Mouse (Mus musculus) kidney, postnatal 0 days (tissue): Measurements from ENCODE around the gene Sestd1. TPM values are rescaled to one million over a fixed set of nuclear protein-coding genes. Genes with fewer than 3 reads are reported as not detected.

Experiments used
- ATAC-seq: fragments of 200-750 bp; cut with Nextera tagmentation; replicated peaks from 2 replicates; pipeline ENCODE4 v1.8.0; 2017; ENCODE audit warnings: low read depth, moderate number of reproducible peaks, moderate TSS enrichment, moderate library complexity; ENCODE audit not compliant: low FRiP score
- DNase-seq: peaks from one replicate; pipeline ENCODE4 v3.0.0-alpha.2; 2016; ENCODE audit warnings: low spot score
- H3K27ac ChIP-seq: fragments of 300-500 bp; sonication (generic); 2 replicates; pipeline ENCODE4 v1.5.1; 2014; ENCODE audit warnings: mild to moderate bottlenecking
- H3K27me3 ChIP-seq: fragments of 300-500 bp; sonication (generic); 2 replicates; pipeline ENCODE4 v1.6.1; 2014; ENCODE audit warnings: low read length, mixed read lengths; ENCODE audit not compliant: insufficient read depth
- H3K36me3 ChIP-seq: fragments of 300-500 bp; sonication (generic); 2 replicates; pipeline ENCODE4 v1.6.1; 2014; ENCODE audit warnings: low read length, mixed read lengths; ENCODE audit not compliant: insufficient read depth
- H3K4me1 ChIP-seq: fragments of 300-500 bp; sonication (generic); replicated peaks from 2 replicates; pipeline ENCODE4 v1.6.1; 2014; ENCODE audit warnings: antibody characterized with exemption, low read length, mixed read lengths; ENCODE audit not compliant: insufficient read depth
- H3K4me2 ChIP-seq: fragments of 300-500 bp; sonication (generic); 2 replicates; pipeline ENCODE4 v1.6.1; 2014; ENCODE audit warnings: mild to moderate bottlenecking, low read length, moderate library complexity, mixed read lengths
- H3K4me3 ChIP-seq: fragments of 300-500 bp; sonication (generic); replicated peaks from 2 replicates; pipeline ENCODE4 v1.5.1; 2014; ENCODE audit warnings: low read depth, low read length
- H3K9ac ChIP-seq: fragments of 300-500 bp; sonication (generic); 2 replicates; pipeline ENCODE4 v1.6.1; 2014; ENCODE audit warnings: low read depth, low read length
- H3K9me3 ChIP-seq: fragments of 300-500 bp; sonication (generic); replicated peaks from 2 replicates; pipeline ENCODE4 v1.6.1; 2016; ENCODE audit warnings: low read length, inconsistent platforms, mixed read lengths
- CTCF ChIP-seq: IDR thresholded peaks from 2 replicates; pipeline ENCODE4 v1.5.1; 2016; ENCODE audit warnings: antibody characterized with exemption, low read depth, mild to moderate bottlenecking, moderate library complexity
- WGBS: fragments of 180-500 bp; shearing (Covaris S2); extraction: QIAGEN DNeasy Blood & Tissue Kit; methylation state at CpG from one replicate; pipeline ENCODE4 v1.1.7; 2014; 5-methylcytosine and 5-hydroxymethylcytosine counted together
- polyA plus RNA-seq: library from polyadenylated mRNA; unstranded; fragments of >200 nt; fragmentation: Nextera tagmentation; extraction: Ambion mirVana; gene quantifications from 2 replicates; pipeline ENCODE4 v1.2.1, GENCODE M21; 2015

Sestd1 gene
- polyA plus RNA-seq, 1 experiment from 2014 or later, result 36.8 TPM

GRCm38 (mm10) chr2:77176413-77176812 lies 104.0 kb downstream of the Sestd1 start:
- 49% methylated on average over 10 of the region's 10 CpGs for WGBS
- 0 out of 2 replicates have a peak overlapping the region, but pooled peaks have one; percentile 4 for H3K4me2 ChIP-seq

GRCm38 (mm10) chr2:77175411-77175810 lies 105.0 kb downstream of the Sestd1 start:
- Histone ChIP-seq H3K9me3 (no peaks in the 10 kb centered on the region), H3K27ac (no peak overlapping the region), H3K4me2 (no peak overlapping the region), H3K4me3 (no peak overlapping the region), H3K4me1 (peaks cover 21% of the 10 kb centered on the region; the same call in 1 of the 2 replicates), H3K27me3 (no peaks in the 10 kb centered on the region), H3K9ac (no peak overlapping the region), H3K36me3 (no peaks in the 10 kb centered on the region)
- TF ChIP-seq CTCF, result no peak
- DNase-seq (no peak), ATAC-seq (no peak)
- WGBS, result 57% methylated on average over 7 of the region's 7 CpGs

More at GRCm38 (mm10) chr2:77176413-77176812, 104.0 kb downstream of the Sestd1 start:
- ATAC-seq (no peak), DNase-seq (no peak)
- no peak for TF ChIP-seq CTCF
- no peak overlapping the region for H3K9ac ChIP-seq
- H3K9me3 ChIP-seq, result no peaks in the 10 kb centered on the region
- H3K4me1 ChIP-seq, result peaks cover 14% of the 10 kb centered on the region; the same call in 1 of the 2 replicates
- H3K4me3 ChIP-seq, result no peak overlapping the region
- no peaks in the 10 kb centered on the region for H3K36me3 ChIP-seq
- no peaks in the 10 kb centered on the region for H3K27me3 ChIP-seq
- no peak overlapping the region for H3K27ac ChIP-seq

DNA sequence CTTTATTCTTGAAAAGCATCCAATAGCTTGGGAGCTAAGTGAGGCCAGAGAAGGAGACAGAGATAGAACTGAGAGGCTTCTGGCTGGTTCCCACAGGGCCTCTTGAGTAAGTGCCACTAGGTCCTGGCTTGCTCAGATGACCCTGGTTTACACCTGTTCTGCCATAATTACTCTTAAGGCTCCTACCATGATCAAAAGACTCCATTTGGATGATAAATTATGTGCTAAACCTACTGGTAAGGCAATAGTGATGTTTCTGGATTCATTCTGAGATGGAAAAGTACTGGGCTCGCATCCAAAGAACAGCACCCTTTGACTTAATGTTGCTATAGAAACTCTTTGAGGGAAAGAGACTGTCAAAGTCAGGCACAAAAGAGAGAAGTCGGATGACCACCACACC lies 106.1 kb downstream of the Sestd1 start:
- H3K36me3 ChIP-seq, result no peaks in the 10 kb centered on the region
- H3K27me3 ChIP-seq, result no peaks in the 10 kb centered on the region
- ATAC-seq (no peak), DNase-seq (no peak)
- 0 out of 2 replicates have a peak overlapping the region, but pooled peaks have one; percentile 25 for H3K27ac ChIP-seq
- H3K9me3 ChIP-seq, result no peaks in the 10 kb centered on the region
- no peak for TF ChIP-seq CTCF
- H3K9ac ChIP-seq, result no peak overlapping the region
- H3K4me2 ChIP-seq, result no peak overlapping the region
- H3K4me3 ChIP-seq, result no peak overlapping the region
- WGBS, result 64% methylated on average over 2 of the region's 2 CpGs
- peaks cover 21% of the 10 kb centered on the region; the same call in 1 of the 2 replicates for H3K4me1 ChIP-seq

DNA sequence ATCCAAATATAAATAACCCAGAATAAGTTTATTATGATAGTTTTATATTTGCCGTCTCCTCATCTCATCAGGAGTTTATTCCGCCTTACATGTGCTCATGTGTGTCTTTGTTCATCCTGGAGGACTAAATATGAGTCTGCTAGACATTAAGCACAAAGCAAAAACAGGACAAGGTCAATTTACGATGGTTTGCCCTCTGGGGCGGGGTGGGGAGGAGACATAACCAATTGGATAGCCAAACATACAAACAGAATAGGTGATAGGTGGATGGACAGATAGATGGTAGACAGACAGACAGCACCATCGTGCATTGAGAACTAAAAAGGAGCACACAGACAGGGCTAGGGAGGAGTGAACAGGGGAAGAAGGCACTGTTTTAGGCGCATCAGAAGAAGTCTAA lies 106.6 kb downstream of the Sestd1 start:
- Histone ChIP-seq H3K9me3 (no peaks in the 10 kb centered on the region), H3K4me3 (no peak overlapping the region), H3K27ac (no peak overlapping the region), H3K4me1 (peaks cover 21% of the 10 kb centered on the region; the same call in 1 of the 2 replicates), H3K36me3 (no peaks in the 10 kb centered on the region), H3K27me3 (no peaks in the 10 kb centered on the region), H3K4me2 (no peak overlapping the region), H3K9ac (no peak overlapping the region)
- DNase-seq, result no peak
- no peak for TF ChIP-seq CTCF
- no peak for ATAC-seq
- WGBS, result 86% methylated on average over 6 of the region's 6 CpGs

- no peak for DNase-seq
- no peak overlapping the region for H3K9ac ChIP-seq
- H3K9me3 ChIP-seq, result no peaks in the 10 kb centered on the region
- H3K4me3 ChIP-seq, result no peak overlapping the region
- H3K4me1 ChIP-seq, result peaks cover 21% of the 10 kb centered on the region; the same call in 1 of the 2 replicates
- H3K4me2 ChIP-seq, result no peak overlapping the region
- no peak overlapping the region for H3K27ac ChIP-seq
- no peaks in the 10 kb centered on the region for H3K36me3 ChIP-seq
- TF ChIP-seq CTCF, result no peak
- no peak for ATAC-seq
- H3K27me3 ChIP-seq, result no peaks in the 10 kb centered on the region
- WGBS, result 48% methylated on average over 6 of the region's 6 CpGs
Observed at GRCm38 (mm10) chr2:77173366-77173765, 107.0 kb downstream of the Sestd1 start.

GRCm38 (mm10) chr2:77172241-77172671 lies 108.1 kb downstream of the Sestd1 start:
- peak overlapping the region; percentile 66 for H3K4me2 ChIP-seq
- no peak for TF ChIP-seq CTCF
- no peak overlapping the region for H3K4me3 ChIP-seq
- H3K36me3 ChIP-seq, result no peaks in the 10 kb centered on the region
- H3K9ac ChIP-seq, result 0 out of 2 replicates have a peak overlapping the region, but pooled peaks have one; percentile 24
- H3K9me3 ChIP-seq, result no peaks in the 10 kb centered on the region
- DNase-seq (peak; percentile 50), ATAC-seq (peak; percentile 18; the same call in 1 of the 2 replicates)
- H3K27me3 ChIP-seq, result no peaks in the 10 kb centered on the region
- peak overlapping the region; percentile 85 for H3K27ac ChIP-seq
- H3K4me1 ChIP-seq, result peaks cover 21% of the 10 kb centered on the region; the same call in 1 of the 2 replicates
- WGBS, result 40% methylated on average over 10 of the region's 10 CpGs
